Mouse (Mus musculus) activated CD4-positive, CD25-positive, alpha-beta regulatory T cell, adult 4 months (primary cell): ENCODE results near the gene Atg14. TPM values are rescaled to one million over a fixed set of nuclear protein-coding genes. Genes with fewer than 3 reads are reported as not detected.
"Not testable (repeated sequence)": the region's sequence is repeated elsewhere in the genome, so short reads cannot be mapped to it uniquely, and the experiment has no call there.

Experiments used
- ATAC-seq: one replicate; pipeline ENCODE4 v1.8.0; 2017
- polyA plus RNA-seq, 2 experiments: library from polyadenylated mRNA; unstranded; fragments of 100-300 nt; shearing (Covaris generic); gene quantifications; one replicate each; pipeline ENCODE4 v1.2.1; 2017

Atg14 gene
- polyA plus RNA-seq, 2 experiments from 2014 or later = 8.1 to 9.2 TPM

DNA sequence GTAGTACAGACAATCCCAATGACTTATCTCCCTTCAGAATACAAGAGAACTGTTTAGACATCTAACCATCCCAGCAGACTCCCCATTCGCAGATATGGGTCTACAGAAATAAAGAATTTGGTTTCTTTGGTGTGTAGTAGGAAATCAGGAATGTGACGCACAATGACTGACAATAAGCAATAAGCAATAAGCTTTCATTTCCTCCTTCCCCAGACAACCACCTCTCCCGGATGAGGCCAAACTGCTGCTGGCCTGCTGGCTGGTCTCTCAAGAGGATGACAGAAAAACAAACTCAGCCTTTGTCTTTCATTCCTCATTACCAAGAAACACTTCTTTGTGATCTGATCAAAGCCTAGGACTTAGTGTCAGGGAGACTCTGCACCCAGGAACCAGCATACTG lies 28.2 kb downstream of the Atg14 start:
- ATAC-seq = no peak

DNA sequence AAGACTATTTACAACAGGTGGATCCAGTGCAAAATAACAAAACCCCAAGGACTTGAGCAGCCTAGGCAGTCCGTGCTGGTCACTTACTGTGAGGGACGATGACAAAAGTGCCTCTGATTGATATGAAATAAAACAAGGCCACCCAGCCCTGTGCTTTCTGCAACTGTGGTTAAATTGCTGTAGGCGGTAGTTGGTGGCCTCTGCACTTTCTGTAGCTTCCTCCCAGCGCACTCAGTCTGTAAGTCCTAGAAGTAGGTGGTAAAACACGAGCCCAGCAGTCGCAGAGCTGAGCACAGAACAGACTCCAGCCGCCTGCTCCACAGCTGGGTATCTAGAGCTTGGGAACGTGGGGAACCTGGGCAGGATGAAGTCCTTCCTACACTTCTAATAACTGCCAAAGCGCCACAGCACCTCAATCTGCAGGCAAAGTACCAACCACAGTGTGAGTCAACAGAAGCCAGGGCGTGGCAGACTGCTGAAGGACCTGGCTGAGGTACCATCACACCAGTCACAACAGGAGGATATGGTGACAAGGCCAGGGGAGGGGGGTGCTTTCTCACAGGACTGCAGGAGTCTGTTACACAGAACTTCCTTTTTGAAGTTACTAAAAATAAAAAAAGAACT lies 29.0 kb downstream of the Atg14 start:
- peak; percentile 95 for ATAC-seq

DNA sequence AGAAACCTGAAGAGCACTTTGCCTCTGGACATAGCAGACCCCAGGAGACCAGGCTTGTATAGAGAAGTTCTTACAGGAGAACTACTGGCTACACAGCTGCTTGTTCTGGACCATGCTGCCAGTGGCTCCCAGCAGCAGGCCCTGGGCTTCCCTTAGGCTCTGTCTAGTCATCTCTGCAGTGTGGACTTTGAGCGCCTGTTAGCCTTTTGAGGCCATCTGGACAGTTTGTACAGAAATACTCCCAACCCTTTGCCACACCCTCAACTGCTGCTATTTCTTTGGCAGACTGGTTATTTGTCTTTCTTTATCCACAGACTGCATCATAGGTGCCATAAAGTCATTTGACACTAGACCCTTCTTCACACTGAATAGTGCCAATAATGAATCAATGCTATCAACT lies 35.4 kb downstream of the Atg14 start:
- ATAC-seq = no peak

DNA sequence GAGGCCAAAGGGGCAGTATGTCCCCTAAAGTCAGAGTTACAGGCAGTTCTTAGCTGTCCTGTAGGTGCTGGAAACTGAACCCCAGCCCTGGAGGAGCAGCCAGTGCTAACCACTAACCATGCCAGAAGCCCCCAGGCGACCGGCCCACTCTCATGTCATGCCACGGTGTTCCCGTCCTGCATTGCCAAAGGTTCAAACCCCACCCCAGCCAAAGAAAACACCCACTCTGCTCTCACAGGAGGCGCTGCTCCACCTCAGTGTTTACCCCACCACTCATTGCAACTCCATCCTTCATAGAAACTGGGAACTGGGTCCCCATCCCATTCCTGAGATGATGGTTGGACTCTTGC lies 36.3 kb downstream of the Atg14 start:
- no peak for ATAC-seq

DNA sequence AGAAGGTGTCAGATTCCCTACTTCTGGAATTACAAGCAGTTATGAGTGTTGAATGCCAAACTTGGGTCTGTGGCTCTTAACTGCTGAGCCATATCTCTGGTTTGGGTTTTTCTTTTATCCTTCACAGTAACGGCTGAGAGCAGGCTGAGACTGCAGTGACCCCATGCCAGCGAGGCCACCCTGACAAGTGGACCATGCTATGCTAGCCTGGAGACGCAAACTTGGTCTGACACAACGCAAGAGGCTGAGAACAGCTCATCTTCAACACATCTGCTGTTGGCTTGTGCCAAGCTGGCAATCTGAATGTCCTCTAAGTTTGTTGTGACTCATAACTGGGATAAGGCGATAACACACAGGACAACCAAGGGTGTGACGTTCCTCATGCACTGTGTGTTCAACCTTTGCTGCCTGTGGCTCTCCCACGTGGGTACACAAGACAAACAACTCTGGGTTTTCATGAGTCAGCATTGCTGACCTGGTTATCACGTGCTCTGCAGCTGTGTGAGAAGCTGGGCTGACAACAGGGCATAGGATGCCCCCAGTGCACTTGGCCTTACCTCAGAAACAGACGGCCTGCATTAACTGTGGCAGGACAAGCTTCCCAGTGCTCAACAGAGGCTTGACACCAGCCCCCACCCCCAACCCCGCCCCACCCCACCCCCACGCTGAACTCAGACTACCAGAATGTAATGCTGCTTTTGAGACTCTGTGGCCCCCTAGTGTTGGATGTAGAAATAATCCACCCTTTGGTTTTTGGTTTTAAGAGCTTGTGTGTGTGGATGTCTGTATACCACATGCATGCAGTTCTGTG lies 36.9 kb downstream of the Atg14 start:
- ATAC-seq = peak; percentile 63

DNA sequence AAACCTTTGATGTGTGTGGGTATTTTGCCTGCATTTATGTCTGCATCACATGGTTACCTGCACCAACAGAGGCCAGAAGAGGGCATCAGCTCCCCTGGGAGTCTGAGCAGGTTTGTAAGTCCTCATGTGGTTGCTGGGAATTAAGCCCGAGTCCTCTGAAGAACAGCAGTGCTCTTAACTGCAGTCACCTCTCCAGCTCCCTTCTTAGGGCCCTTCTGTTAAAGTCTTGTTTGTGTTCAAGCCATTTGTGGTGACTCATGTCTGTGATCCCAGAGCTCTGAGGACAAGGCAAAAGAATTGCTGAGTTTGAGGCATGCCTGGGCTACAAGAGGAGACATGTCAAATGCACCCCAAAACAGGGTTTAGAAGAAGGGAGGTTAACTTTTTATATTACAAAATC lies 38.0 kb downstream of the Atg14 start:
- no peak for ATAC-seq

DNA sequence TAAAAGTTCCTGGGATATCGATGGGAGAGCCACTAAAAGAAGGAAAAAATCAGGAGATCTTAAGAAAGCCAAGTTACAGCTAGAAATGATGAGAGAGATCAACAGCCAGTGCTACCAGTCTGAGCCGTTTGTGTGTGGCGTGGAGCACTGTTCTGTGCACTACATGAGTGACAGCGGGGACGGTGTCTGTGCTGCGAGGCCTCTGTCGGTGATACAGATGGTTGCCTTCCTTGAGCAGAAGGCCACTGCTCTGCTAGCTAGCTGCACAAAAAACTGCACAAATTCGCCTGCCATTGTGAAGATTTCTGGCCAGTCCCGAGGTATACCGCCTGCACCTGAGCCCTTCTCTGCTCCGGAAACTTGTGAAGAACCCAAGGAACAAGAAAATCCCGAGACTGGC lies 40.9 kb downstream of the Atg14 start:
- not testable (repeated sequence) for ATAC-seq

DNA sequence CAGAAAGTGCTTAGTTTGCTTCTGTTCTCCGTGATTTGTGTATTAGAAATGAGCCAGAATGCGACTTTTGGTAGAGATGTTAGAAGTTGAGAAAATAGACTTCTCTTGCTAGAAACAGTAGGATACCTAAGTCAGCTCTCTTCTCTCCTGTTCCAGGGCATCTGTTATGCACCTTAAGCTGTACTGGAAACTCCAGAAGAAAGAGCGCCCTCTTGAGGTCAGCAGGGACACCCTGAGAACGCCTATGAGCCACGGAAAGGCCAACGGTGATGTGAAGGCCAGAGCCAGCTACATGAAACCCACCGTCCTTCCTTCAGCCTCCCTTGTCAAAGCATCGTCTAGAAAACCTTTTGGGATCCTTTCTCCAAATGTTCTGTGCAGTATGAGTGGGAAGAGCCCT lies 41.4 kb downstream of the Atg14 start:
- peak; percentile 48 for ATAC-seq

DNA sequence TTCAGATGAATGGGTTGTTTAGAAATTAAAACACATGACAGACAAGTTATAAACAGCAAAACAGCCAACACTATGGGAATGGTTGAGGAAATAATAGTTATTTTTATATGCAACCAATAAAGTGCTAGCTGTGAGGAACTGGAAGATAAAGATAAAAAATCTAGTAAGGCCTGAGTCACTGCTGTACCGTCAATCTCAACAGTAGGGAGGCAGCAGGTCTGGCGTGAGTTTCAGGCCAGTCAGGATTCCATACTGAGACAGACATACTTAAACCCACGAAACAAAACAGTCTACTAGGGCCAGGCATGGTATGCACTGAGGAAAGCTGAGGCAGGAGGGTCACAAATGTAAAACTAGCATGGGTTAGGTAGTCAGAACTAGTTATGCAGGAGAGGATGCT lies 42.2 kb downstream of the Atg14 start:
- ATAC-seq = no peak

DNA sequence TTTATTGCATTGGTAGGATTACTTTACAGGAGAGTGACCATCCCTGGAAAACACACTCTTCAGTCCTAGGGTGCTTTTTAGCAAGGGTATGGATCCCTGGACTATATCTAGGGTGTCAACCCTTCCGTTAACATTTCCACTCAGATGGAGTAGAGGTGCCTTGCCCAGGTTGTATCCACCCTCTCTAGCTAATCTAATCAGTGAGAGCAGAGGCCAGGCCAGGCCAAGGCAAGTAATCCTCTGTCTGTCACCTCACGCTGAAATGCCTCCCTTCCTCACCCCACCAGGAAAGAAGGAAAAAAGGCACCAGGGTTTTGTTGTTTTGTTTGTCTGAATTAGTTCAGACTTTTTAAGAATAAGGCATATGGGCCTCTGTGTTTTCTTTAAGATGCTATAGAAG lies 42.6 kb downstream of the Atg14 start:
- ATAC-seq = no peak

DNA sequence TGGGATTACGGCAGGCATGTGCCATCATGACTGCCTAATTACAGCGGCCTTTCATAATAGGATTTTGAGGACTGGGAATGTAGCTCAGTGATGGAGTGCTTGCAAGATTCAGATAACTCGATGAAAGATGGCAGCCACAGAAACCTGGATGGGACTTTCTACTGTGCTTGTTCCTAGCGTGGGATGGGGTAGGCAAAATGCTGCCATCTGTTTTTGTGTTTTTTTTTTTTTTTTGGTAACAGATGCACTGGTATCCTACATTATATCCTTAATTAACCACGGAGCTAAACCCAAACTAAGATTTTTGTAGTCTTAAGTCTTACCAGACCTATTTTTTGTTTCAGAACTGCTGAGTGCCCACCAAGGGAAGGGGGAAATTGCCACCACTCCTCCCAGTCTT lies 44.6 kb downstream of the Atg14 start:
- ATAC-seq = no peak

DNA sequence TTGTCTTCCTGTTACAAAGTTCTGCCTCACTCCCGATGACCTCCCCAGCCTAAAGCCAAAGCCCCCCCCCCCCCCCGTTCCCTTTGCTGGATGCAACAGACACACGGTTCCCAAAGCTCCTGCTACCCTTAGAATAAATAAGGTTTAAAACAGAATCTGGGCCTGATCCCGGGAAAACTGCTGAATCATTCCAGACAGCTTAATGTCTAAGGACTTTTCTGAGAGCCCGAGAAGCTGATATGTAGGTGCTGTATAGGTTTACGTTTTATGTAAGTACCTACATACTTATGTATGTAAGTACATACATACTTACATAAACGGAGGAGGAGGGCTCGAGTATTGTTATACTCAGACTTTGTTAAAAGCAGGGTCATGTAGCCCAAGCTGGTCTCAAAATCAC lies 45.1 kb downstream of the Atg14 start:
- no peak for ATAC-seq

DNA sequence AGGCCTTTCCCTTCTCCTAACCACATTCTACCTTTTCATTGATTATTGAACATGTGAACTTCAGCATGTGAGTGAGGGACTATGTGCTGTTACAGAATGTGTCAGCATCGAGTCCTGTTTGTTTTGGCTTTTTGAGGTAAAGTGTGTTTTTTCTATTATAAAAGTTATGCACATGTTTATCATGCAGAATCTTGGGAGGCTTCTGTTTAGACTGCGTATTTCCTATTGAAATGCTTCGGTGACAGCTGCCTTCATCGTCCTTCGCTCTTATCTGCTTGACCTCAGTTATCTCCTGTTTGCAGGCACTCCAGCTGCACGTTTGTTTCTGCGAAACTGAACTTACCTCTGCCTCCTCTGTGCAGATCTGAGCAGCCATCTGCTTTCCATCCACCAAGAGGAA lies 48.1 kb downstream of the Atg14 start:
- no peak for ATAC-seq

DNA sequence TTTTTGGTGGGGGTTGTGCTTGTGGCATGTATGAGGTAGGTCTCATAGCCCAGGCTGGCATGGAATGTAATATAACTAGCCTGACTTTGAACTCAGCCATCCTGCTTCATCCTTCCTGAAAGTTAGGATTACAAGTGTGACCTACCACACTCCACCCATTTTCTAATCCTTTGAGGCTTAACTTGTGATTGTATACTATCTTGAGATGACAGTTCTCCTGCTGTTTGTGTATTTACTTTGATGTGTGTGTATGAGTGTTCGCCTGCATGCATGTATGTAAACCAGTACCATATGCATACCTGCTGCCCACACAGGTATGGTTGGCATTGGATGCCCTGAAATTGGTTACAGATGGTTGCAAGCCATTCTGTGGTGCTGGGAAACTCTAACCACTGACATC lies 48.8 kb downstream of the Atg14 start:
- ATAC-seq = no peak

DNA sequence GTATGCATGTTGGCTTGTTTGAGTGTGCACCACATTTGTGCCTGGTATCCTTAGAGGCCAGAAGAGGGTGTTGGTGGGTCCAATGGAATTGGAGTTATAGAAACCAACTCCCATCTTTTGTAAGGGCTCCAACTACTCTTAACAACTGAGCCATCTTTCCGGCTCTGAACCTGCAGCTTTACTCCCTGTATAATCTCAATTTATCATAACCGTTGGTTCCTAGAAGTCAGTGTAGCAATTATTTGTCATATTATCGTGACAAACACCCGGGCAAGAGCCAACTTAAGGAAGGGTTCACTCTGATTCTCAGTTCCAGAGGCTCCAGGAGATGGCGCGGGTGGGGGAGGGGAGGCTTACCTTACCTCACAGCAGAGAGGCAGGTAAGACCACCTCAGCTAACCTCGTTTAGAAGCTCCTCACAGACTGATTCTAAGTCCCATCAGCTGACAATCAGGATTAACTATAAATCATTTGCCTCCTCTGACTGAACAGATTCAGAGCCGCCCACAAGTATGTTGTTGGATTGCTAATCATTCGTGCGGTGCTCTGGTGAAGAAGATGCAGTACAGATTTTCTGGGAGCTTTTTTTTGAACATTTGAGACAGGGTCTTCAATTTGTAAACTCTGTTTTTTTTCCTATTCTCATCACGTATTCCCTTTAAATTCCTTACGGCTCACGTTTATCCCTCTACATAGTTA lies 49.5 kb downstream of the Atg14 start:
- ATAC-seq = no peak

DNA sequence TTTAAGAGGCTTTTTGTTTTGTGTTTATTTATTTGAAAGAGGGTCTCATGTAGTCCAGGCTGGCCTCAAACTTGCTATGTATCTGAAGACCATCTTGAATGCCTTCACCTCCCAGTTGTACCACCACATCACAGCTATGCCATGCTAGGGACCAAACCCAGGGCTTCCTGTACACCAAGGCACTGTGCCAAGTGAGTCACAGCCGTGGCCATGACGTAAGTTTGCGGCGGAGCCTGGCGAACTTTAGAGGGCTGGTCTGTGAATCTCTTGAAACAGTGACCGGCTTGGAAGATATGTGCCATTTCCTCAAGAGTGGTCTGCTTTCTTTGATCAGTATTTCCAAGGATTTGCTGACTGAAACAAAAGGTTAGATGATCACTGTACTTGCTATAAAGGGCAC lies 51.8 kb downstream of the Atg14 start:
- peak; percentile 69 for ATAC-seq

DNA sequence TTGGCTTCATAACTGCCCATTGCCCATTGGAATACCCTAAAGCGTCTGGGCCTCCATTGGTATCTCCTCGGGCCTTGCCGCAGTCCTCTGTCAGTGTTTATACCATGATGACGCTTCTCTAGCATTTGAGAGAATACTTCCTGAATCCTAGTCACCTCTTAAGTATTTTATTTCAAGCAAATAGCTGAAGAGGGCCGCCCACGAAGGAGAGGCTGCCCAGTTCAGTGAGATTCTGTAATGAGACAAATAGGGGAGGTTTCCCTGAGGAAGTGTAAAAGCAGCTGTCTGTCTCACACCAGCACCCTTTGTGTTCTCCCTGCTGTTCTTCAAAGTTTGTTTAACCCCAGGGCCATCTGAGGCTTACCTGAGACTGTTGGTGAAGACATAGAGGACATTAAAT lies 53.7 kb downstream of the Atg14 start:
- no peak for ATAC-seq

DNA sequence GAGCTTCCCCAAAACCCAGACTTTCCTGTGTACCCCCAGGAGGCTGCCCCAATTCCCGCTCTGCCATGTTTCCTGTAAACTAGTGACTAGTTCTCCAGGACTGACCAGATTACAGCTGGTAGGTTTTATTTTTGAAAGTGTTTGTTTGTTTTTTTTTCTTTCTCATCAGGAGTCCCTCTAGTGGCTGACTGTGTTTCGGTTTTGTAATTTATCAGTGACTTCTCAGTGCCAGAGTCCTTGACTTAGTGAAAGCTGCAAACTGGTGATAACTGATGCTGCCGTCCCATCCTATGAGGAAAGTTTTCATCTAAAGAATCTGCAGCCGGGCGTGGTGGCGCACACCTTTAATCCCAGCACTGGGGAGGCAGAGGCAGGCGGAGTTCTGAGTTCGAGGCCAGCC lies 54.8 kb downstream of the Atg14 start:
- ATAC-seq = no peak

DNA sequence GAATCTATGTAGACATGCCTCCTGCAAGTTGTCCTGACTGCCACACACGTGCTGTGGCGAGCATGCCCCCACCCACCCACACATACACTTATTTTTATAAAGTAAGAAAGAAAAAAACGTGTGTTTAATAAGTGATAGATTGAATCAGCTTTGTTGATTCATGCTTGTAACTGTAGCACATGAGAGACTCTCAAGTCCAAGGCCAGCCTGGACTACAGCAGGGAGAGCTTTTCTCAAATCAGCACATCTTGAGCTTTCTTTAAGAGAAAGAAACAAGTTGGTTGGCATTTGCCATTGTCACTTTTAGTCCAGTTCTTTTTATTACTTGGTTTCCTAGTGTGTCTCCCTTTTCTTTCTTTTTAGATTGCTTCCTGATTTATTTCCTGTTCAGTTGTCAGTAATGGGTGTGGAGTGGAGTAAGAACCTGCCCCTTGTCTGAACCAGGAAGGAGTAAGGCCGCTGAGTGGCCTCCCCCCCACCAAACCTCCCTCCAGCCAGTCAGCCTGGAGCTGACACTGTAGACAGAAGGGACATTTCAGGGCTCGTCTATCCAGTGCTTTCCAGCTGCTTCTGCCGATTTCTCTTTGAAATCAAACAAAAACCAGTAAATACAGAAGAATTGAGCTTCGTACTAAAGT lies 55.5 kb downstream of the Atg14 start:
- peak; percentile 58 for ATAC-seq

DNA sequence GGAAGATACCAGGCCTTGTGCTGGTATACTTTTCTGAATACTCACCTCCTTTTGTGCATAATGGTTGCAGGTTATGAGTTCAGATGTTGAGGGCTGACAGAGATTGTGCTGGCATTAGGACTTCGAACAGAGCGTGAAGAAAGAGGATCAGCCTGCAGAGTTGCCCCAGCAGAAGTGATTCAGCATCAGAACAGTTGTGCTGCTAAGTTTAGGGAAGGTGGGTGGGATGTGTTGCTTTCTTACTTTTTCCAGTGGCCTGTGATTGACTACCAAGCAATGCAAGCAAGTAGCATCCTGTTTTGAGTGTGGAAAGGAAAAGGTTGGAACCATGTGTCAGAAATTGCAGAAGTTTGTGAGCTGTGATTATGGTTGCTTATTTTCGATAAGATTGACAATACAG lies 56.8 kb downstream of the Atg14 start:
- ATAC-seq = no peak

DNA sequence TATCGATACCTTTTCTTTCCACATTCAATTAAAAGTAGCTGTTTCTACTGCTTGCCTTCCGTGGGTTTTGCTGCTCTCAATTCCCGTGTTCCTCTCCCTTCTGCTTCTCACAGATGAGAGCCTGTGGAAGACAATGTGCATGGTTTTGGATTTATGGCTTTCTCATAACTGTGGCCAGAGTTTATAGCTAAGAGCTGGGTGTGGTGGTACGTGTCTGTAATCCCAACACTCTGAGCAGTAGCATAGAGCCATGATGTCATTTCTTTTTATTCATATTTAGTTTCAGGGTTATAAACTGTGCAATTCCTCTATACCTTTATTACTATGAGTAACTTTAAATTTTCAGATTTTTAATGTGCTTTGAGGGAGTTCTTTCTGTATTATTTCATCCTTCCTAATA lies 60.2 kb downstream of the Atg14 start:
- no peak for ATAC-seq

DNA sequence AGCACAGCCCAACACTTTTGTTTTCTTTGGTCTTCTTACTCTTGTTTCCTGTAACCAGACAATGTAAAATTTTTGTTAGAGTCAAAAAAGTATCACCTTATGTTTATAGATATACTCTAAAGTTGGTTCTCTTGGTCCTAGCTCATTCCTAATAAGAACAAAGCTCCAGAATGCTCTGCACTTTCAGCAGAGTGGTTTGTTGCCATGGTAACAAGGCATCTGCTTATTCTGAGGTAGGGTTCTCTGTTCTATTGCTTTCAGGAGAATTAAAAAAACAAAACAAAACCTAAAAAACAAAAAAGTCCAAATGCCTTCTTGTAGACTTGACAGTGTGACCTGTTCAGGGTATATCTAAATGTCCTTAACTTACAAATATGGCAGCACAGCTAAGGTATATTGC lies 62.4 kb downstream of the Atg14 start:
- no peak for ATAC-seq

DNA sequence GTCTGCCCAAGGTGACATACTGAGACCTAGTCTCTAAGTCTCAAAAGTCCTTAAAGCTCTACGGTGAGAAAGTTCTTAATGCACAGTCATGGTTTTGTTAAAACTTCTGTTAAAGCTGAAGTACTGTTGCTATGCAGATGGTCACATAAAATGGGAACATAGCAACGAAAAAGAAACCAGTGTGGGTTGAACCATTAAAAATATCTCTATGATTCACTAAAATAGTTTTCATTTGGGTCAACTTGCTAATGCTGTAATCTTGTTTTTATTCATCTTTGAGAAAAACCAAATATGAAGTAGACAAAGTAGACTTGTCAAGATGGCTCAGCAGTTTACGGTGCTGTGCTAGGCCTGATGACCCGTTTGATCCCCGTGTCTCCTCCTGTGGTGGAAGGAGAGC lies 63.8 kb downstream of the Atg14 start:
- ATAC-seq = no peak

DNA sequence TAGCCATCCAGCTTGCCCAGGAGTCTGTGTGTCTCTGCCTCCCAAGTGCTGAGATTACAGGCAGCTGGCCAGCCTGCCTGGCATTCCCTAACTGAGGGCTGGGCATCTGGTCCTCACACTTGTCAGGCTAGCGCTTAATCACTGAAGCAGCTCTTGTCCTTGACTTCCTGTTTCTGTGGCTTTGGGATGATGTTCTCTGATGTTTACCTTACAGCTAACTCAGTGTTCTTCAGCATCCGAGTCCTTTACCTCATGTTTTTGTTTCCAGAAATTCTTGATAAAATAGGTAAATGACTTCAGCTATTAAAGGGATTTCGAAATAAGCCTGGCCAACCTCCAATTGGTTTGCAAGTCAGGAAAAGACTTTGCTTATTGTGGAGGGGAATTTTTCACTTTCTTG lies 66.4 kb downstream of the Atg14 start:
- ATAC-seq = no peak
